Mouse (Mus musculus) intestine, postnatal 0 days (tissue): ENCODE measurements around the gene Nisch. TPM values are rescaled to one million over a fixed set of nuclear protein-coding genes. Genes with fewer than 3 reads are reported as not detected.

Experiments
- ATAC-seq: fragments of 200-750 bp; cut with Nextera tagmentation; 2 replicates; pipeline ENCODE4 v1.8.0; 2017; ENCODE audit warnings: mild to moderate bottlenecking, moderate TSS enrichment, moderate library complexity
- H3K27ac ChIP-seq: fragments of 300-500 bp; sonication (generic); 2 replicates; pipeline ENCODE4 v1.5.1; 2014; ENCODE audit warnings: mild to moderate bottlenecking, low read depth, low read length, moderate library complexity
- H3K27me3 ChIP-seq: fragments of 300-500 bp; sonication (generic); replicated peaks from 2 replicates; pipeline ENCODE4 v1.6.1; 2014; ENCODE audit warnings: low read length, mixed read lengths; ENCODE audit not compliant: control insufficient read depth, insufficient read depth
- H3K36me3 ChIP-seq: fragments of 300-500 bp; sonication (generic); 2 replicates; pipeline ENCODE4 v1.6.1; 2014; ENCODE audit warnings: mild to moderate bottlenecking, moderate library complexity; ENCODE audit not compliant: control insufficient read depth, insufficient read depth
- H3K4me1 ChIP-seq: fragments of 300-500 bp; sonication (generic); replicated peaks from 2 replicates; pipeline ENCODE4 v1.6.1; 2014; ENCODE audit warnings: antibody characterized with exemption, low read length, mixed read lengths; ENCODE audit not compliant: control insufficient read depth, insufficient read depth
- H3K4me2 ChIP-seq: fragments of 300-500 bp; sonication (generic); replicated peaks from 2 replicates; pipeline ENCODE4 v1.6.1; 2014; ENCODE audit warnings: low read depth, mild to moderate bottlenecking, moderate library complexity
- H3K4me3 ChIP-seq: fragments of 300-500 bp; sonication (generic); 2 replicates; pipeline ENCODE4 v1.5.1; 2014; ENCODE audit warnings: low read depth, low read length
- H3K9ac ChIP-seq: fragments of 300-500 bp; sonication (generic); 2 replicates; pipeline ENCODE4 v1.6.1; 2014; ENCODE audit warnings: mild to moderate bottlenecking, low read depth, low read length
- H3K9me3 ChIP-seq: fragments of 300-500 bp; sonication (generic); 2 replicates; pipeline ENCODE4 v1.6.1; 2016; ENCODE audit warnings: mixed run types; ENCODE audit not compliant: control insufficient read depth
- CTCF ChIP-seq: sonication (generic); IDR thresholded peaks from 2 replicates; pipeline ENCODE4 v1.5.1; 2016; ENCODE audit warnings: low read depth, mild to moderate bottlenecking, control low read depth, antibody characterized with exemption, moderate library complexity
- WGBS: fragments of 180-500 bp; shearing (Covaris S2); extraction: QIAGEN DNeasy Blood & Tissue Kit; methylation state at CpG from one replicate; pipeline ENCODE4 v1.1.7; 2014; 5-methylcytosine and 5-hydroxymethylcytosine counted together
- polyA plus RNA-seq: library from polyadenylated mRNA; unstranded; fragments of >200 nt; fragmentation: Nextera tagmentation; extraction: Ambion mirVana; gene quantifications from 2 replicates; pipeline ENCODE4 v1.2.1, GENCODE M21; 2015

Gene Nisch
- polyA plus RNA-seq, 1 experiment from 2014 or later: 74.1 TPM

GRCm38 (mm10) chr14:31205562-31206467 is 10.9 kb downstream of the Nisch start:
- H3K4me3 ChIP-seq: peak overlapping the region; percentile 83
- H3K9ac ChIP-seq: peak overlapping the region; percentile 94
- H3K4me1 ChIP-seq: no peaks in the 10 kb centered on the region; the same call in 1 of the 2 replicates
- under 1% methylated on average over 39 of the region's 39 CpGs for WGBS
- H3K27ac ChIP-seq: peak overlapping the region; percentile 88
- H3K4me2 ChIP-seq: peak overlapping the region; percentile 88
- no peak for TF ChIP-seq CTCF
- H3K27me3 ChIP-seq: no peaks in the 10 kb centered on the region
- ATAC-seq: peak; percentile 51
- peaks cover 33% of the 10 kb centered on the region for H3K36me3 ChIP-seq
- H3K9me3 ChIP-seq: no peaks in the 10 kb centered on the region

- no peak for TF ChIP-seq CTCF
- peak; percentile 25 for ATAC-seq
- no peaks in the 10 kb centered on the region; the same call in 1 of the 2 replicates for H3K4me1 ChIP-seq
- no peaks in the 10 kb centered on the region for H3K9me3 ChIP-seq
- H3K36me3 ChIP-seq: peaks cover 39% of the 10 kb centered on the region
- H3K4me2 ChIP-seq: peak overlapping the region; percentile 88
- WGBS: 6% methylated on average over 7 of the region's 8 CpGs
- no peaks in the 10 kb centered on the region for H3K27me3 ChIP-seq
- peak overlapping the region; percentile 94 for H3K9ac ChIP-seq
- H3K4me3 ChIP-seq: peak overlapping the region; percentile 83
- H3K27ac ChIP-seq: peak overlapping the region; percentile 88
These were observed 11.5 kb downstream of the Nisch start for GRCm38 (mm10) chr14:31205244-31205561.

GRCm38 (mm10) chr14:31204844-31205243 is 11.9 kb downstream of the Nisch start:
- Histone ChIP-seq H3K4me3 (peak overlapping the region; percentile 83), H3K27ac (0 out of 2 replicates have a peak overlapping the region, but pooled peaks have one; percentile 88), H3K9me3 (no peaks in the 10 kb centered on the region), H3K4me2 (peak overlapping the region; percentile 88), H3K4me1 (no peaks in the 10 kb centered on the region; the same call in 1 of the 2 replicates), H3K9ac (peak overlapping the region; percentile 94; the same call in 1 of the 2 replicates), H3K36me3 (peaks cover 43% of the 10 kb centered on the region), H3K27me3 (no peaks in the 10 kb centered on the region)
- no peak; the same call in 1 of the 2 replicates for ATAC-seq
- WGBS: 40% methylated on average over 4 of the region's 4 CpGs
- TF ChIP-seq CTCF: no peak

GRCm38 (mm10) chr14:31200038-31200437 is 16.7 kb downstream of the Nisch start:
- Histone ChIP-seq H3K36me3 (peaks cover 61% of the 10 kb centered on the region), H3K9ac (no peak overlapping the region)
- no peak for ATAC-seq

GRCm38 (mm10) chr14:31199599-31199998 is 17.1 kb downstream of the Nisch start:
- WGBS: 92% methylated on average over 7 of the region's 7 CpGs
- H3K4me2 ChIP-seq: no peak overlapping the region
- H3K4me3 ChIP-seq: no peak overlapping the region
- no peaks in the 10 kb centered on the region for H3K9me3 ChIP-seq
- no peaks in the 10 kb centered on the region; the same call in 1 of the 2 replicates for H3K4me1 ChIP-seq
- H3K9ac ChIP-seq: no peak overlapping the region
- no peak for ATAC-seq
- no peak overlapping the region for H3K27ac ChIP-seq
- no peak for TF ChIP-seq CTCF
- no peaks in the 10 kb centered on the region for H3K27me3 ChIP-seq
- peaks cover 65% of the 10 kb centered on the region for H3K36me3 ChIP-seq

More at GRCm38 (mm10) chr14:31200038-31200437, 16.7 kb downstream of the Nisch start:
- H3K4me3 ChIP-seq: no peak overlapping the region
- no peak overlapping the region for H3K4me2 ChIP-seq
- H3K9me3 ChIP-seq: no peaks in the 10 kb centered on the region
- 0 out of 2 replicates have a peak overlapping the region, but pooled peaks have one; percentile 15 for H3K27ac ChIP-seq
- 68% methylated on average over 3 of the region's 3 CpGs for WGBS
- H3K27me3 ChIP-seq: no peaks in the 10 kb centered on the region
- TF ChIP-seq CTCF: no peak
- H3K4me1 ChIP-seq: no peaks in the 10 kb centered on the region; the same call in 1 of the 2 replicates
